Mouse (Mus musculus) 3134 (cell line): ENCODE results near the gene Hspa1l.
"Not testable (repeated sequence)": the region's sequence is repeated elsewhere in the genome, so short reads cannot be mapped to it uniquely, and the experiment has no call there.

Experiments
- DNase-seq: peaks from one replicate; pipeline ENCODE4 v3.0.0-alpha.2; 2011; ENCODE audit warnings: low spot score; ENCODE audit not compliant: insufficient read length; ENCODE audit errors: extremely low read depth

Hspa1l gene

GRCm38 (mm10) chr17:34972069-34972749 lies at the start of gene Hspa1l, which contains the start of gene Hspa1a:
Gene Hspa1l, plus strand, starts transcription at chr17:34972703.
Gene Hspa1a, minus strand, starts transcription at chr17:34972156.
- DNase-seq = not testable (repeated sequence)

DNA sequence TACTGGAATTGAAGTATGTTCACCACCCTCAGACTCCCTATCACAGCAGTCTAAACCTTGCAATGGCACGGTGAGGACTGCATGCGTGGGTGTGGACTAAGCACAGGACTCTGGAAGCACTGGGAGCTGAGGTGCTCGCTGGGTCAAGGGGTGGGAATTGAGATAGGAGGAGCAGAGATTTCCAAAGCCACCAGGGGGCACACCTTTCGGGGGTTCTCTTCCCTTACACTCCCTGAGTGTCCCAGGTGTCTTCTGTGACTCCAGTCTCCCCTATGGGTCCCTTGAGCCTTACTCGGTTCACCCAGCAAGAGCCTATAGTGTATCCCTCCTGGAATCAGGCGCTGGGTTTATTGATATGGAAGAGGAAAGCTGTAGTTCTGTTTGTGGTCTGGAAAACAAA lies 49.6 kb upstream of the Hspa1l start:
- DNase-seq = no peak

DNA sequence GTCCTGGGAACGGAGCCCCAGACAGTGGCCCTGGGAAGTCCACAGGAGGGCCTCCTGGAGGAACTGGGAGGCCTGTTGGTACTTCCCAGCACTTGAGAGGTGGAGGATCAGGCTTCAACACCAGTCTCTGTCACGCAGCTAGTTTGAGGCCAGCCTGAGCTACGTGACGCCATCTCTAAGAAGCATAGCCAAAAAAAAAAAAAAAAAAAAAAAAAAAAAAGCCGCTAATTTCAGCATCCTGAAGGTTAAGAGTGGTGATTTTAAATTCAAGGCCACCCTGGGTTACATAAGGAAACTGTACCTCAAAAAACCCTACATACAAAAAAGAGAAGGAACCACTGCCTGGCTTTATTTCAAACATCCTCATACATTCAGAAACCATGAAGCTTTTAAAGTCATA lies 48.2 kb upstream of the Hspa1l start:
- no peak for DNase-seq

DNA sequence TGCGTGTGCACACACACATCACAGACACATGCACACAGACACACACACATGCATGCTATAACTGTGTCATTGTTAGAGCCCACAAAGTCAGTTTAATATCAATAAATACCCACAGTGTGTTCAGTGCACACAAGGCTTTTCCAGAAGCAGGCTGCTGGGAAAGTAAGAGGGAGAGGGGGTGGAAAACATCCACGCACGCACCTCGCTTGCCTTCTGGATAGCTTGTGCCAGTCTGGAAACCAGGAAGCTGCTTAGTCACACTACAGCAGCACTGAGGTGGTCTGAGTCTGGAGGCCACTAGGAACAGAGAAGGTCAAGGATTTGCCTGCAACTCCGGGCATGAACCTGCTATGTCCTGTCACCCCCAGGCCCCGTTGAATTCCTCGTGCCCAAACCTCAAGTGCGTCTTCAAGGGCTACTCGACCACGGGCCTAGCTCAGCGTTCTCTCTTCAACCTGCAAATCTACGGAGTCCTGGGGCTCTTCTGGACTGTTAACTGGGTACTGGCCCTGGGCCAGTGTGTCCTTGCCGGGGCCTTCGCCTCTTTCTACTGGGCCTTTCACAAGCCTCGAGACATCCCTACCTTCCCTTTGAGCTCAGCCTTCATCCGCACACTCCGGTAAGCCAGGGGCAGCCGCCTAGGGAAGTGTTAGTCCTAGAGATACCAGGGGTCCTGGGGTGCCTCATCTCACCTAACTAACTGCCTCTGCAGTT lies 45.0 kb upstream of the Hspa1l start:
- no peak for DNase-seq

DNA sequence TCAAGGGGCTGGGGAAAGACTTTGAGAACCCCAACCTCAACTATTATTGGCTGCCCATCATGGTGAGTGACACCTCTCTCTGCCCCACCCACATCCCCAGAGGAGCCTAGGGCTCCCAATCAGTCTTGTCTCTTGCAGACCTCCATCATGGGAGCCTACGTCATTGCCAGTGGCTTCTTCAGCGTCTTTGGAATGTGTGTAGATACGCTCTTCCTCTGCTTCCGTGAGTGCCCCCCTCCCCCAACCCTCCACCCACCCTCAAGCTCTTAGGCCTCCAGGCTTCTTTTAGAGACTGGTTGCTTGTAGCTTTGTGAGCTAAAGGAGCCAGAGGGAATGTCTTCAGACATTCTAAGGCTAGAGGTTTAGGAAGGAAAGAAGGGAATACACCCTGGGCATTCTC lies 43.7 kb upstream of the Hspa1l start:
- DNase-seq = no peak

- DNase-seq = peak; percentile 96
These were observed 41.3 kb upstream of the Hspa1l start, which contains the start of gene Neu1 for GRCm38 (mm10) chr17:34931061-34931734. Gene Neu1, plus strand, starts transcription at chr17:34931253.

GRCm38 (mm10) chr17:34931735-34932098 lies 40.8 kb upstream of the Hspa1l start:
- no peak for DNase-seq

GRCm38 (mm10) chr17:34932287-34932686 lies 40.2 kb upstream of the Hspa1l start:
- DNase-seq = no peak

DNA sequence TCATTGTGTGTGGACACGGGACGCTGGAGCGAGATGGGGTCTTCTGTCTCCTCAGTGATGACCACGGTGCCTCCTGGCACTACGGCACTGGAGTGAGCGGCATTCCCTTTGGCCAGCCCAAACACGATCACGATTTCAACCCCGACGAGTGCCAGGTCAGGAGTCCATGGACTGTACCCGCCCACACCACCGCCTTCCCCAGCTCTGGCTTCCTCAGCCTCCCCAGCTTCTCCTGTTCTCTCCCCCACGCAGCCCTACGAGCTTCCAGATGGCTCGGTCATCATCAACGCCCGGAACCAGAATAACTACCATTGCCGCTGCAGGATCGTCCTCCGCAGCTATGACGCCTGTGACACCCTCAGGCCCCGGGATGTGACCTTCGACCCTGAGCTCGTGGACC lies 38.5 kb upstream of the Hspa1l start:
- no peak for DNase-seq

- no peak for DNase-seq
These were observed 37.7 kb upstream of the Hspa1l start for GRCm38 (mm10) chr17:34934830-34935229.

DNA sequence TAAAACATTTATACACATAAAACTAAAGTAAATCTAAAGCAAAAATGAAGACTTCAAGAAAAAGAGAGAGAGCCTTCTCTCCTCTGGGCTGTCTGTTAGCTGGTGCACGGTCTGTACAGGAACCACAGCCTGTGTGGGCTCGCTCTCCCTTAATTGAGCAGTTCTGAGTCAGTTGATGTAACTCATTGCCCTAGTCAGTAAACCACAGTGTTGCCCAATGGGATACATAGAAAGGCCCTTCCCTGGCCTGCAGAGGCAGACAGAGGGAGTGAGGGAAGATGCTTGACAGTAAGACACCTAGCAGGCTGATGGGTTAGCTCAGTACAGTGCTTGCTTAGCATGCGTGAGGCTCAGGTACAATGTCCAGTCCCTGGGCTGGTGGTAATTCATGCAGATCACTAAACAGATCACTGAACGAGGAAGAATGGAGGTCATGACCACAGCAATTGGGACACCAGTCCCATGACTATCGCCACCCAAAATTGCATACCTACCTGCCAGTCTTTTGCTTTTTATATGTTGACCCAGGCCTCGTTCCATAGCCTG lies 34.5 kb upstream of the Hspa1l start:
- no peak for DNase-seq

DNA sequence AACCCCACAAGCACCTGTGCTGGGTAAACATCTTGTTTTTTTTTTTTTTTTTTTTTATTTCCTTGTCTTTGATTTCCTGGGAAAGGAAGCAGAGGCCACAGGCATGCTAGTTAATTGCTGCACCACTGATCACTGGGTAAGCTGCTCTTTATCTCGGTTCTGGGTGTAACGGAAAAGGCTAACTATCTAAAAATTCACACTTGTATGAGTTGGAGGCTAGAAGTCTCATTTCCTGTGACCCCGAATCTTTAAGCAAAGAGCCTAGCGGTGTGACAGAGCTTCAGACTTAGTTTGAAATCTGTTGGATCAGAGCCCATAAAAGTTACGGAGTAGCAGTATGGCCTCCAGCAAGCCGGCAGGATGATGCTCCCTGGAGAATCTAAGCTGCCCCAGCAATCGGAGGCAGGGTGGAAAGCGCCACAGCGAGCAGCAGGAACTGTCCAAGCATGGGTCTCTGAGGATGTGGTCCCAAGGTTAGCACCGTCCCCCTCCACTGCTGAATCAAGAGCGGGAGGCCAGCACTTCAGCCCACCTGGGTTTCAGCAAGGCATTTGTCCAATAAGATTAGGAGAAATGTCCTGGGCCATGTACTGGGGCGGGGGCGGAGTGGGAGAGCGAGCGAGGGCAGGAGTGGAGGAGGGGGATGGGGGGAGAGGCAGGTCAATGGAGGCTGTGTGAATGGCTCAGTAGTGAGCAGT lies 31.0 kb upstream of the Hspa1l start:
- DNase-seq = no peak

DNA sequence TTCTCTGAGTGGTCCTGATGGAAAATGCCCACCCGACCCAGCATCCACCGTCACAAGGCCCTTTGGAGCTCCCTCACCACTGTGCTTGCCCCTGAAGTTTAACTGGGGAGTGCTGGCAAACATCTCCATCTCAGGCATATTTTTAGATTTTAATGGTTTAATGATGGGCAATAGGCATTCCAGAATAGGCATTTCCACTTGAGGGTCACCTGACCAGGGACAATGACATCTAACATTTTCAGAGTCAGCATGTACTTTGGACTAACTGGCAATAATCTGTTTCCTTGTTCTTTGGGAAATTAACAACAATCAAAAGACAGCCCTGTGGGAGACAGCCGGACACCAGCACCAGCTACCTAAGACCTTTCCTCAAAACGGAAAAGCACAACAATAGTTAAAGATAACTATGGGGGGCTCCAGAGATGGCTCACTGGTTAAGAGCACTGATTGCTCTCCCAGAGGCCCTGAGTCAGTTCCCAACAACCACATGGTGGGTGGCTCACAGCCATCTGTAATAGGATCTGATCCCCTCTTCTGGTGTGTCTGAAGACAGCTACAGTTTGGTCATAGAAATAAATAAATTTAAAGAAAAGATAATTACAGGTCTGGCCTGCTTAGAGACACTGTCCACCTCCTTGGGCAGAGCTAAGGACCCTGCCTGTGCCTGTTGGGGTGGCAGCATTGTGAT lies 29.2 kb upstream of the Hspa1l start:
- no peak for DNase-seq

DNA sequence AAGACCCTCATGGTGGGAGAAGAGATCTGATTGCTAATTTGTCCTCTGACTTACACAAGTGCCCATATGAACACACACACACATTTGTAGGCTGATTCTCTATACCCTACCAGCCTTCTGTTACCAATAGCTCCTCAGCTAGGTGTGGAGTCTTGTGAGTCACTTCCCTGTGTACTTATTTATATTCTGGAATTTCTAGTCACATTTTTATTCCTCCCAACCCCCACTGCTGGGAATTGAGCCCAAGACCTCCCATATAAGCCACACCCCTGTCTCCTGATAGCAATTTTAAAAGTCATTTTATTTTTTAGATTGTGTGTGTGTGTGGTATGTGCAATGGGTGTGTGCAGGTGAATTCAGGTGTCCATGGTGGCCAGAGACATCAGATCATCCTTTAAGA lies 28.1 kb upstream of the Hspa1l start:
- DNase-seq = no peak

DNA sequence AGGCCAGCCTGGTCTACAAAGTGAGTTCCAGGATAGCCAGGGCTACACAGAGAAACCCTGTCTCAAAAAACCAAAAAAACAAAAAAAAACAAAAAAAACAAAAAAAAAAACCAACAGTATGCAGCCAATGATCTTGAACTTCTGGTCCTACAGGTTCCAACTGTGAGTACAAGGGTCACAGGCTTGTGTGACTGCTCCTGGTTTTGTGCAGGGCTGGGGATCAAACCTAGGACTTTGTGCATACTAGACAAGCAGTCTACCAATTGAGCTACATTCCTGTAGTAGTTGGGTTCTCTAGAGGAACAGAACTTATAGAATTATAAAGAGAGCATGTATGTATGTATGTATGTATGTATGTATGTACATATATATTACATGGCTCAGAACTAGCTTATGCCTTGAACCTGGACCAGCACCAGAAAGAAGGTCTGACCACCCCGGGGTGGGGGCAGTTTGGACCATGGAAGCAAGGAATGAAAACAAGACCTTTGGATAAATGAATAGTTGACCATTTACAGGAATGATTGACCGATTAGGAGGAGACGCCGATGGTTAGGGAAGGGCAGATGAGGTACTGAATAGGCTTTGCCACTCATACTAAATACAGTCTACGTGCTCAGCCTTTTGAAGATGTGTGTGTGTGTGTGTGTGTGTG lies 25.9 kb upstream of the Hspa1l start:
- DNase-seq = no peak

DNA sequence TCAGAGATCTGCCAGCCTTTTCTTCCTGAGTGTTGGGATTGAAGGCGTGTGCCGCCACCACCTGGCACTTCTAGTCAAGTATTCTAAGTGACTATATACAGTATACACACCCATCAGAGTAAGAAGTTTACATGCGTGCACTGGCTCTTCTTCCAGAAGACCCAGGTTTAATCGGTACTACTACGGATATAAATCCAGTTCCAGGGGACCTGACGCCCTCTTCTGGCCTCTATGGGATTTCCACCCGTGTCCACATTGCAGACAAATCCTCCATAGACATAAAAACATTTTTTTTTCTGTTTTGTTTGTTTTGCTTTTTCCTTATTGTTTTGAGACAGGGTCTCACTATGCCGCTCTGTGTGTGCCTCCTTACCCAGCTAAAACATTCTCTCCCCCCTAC lies 24.9 kb upstream of the Hspa1l start:
- no peak for DNase-seq

- DNase-seq = not testable (repeated sequence)
These were observed 23.6 kb upstream of the Hspa1l start for GRCm38 (mm10) chr17:34948721-34949552.

DNA sequence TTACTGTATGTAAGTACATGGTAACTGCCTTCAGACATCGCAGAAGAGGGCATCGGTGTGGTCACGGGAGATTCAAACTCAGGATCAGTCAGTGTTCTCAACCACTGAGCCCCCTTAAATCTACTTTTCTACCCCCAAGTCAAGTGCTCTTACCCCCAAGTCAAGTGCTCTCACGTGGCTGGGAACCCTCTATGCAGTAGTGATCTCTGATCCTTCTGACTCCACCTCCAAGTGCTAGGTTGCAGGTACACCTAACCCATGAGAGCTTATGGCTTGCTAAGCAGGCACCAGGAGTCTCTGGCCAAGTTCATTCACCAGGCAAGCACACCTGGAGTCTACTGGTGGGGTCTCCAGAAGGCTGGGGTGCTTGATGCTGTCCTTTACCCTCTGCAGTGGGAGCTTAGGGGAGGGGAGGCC lies 22.9 kb upstream of the Hspa1l start:
- no peak for DNase-seq
